Mouse (Mus musculus) heart, embryonic 13.5 days (tissue): Measurements from ENCODE around the gene Rictor. TPM values are rescaled to one million over a fixed set of nuclear protein-coding genes. Genes with fewer than 3 reads are reported as not detected.
"Not testable (repeated sequence)": the region's sequence is repeated elsewhere in the genome, so short reads cannot be mapped to it uniquely, and the experiment has no call there.

Experiments
- ATAC-seq: fragments of 200-750 bp; cut with Nextera tagmentation; 2 replicates; pipeline ENCODE4 v1.8.0; 2017; ENCODE audit warnings: moderate TSS enrichment; ENCODE audit not compliant: insufficient number of reproducible peaks, low FRiP score, low TSS enrichment; ENCODE audit errors: extremely low read depth
- H3K27ac ChIP-seq: fragments of 300-500 bp; sonication (generic); replicated peaks from 2 replicates; pipeline ENCODE4 v1.5.1; 2015; ENCODE audit warnings: moderate library complexity, mild to moderate bottlenecking, inconsistent platforms
- H3K27me3 ChIP-seq: fragments of 300-500 bp; sonication (generic); replicated peaks from 2 replicates; pipeline ENCODE4 v1.6.1; 2015; ENCODE audit warnings: mild to moderate bottlenecking, inconsistent platforms
- H3K36me3 ChIP-seq: fragments of 300-500 bp; sonication (generic); 2 replicates; pipeline ENCODE4 v1.6.1; 2015; ENCODE audit warnings: mild to moderate bottlenecking, inconsistent platforms
- H3K4me1 ChIP-seq: fragments of 300-500 bp; sonication (generic); 2 replicates; pipeline ENCODE4 v1.6.1; 2015; ENCODE audit warnings: inconsistent platforms
- H3K4me2 ChIP-seq: fragments of 300-500 bp; sonication (generic); 2 replicates; pipeline ENCODE4 v1.6.1; 2015; ENCODE audit warnings: inconsistent platforms, mild to moderate bottlenecking, moderate library complexity
- H3K4me3 ChIP-seq: fragments of 300-500 bp; sonication (generic); 2 replicates; pipeline ENCODE4 v1.5.1; 2015; ENCODE audit warnings: moderate library complexity, mild to moderate bottlenecking, inconsistent platforms
- H3K9ac ChIP-seq: fragments of 300-500 bp; sonication (generic); 2 replicates; pipeline ENCODE4 v1.6.1; 2015; ENCODE audit warnings: inconsistent platforms, mild to moderate bottlenecking, moderate library complexity
- H3K9me3 ChIP-seq: fragments of 300-500 bp; sonication (generic); 2 replicates; pipeline ENCODE4 v1.6.1; 2016; ENCODE audit warnings: inconsistent platforms
- WGBS: fragments of 180-500 bp; shearing (Covaris S2); methylation state at CpG from one replicate; pipeline ENCODE4 v1.1.7; 2015; ENCODE audit warnings: mixed read lengths; 5-methylcytosine and 5-hydroxymethylcytosine counted together
- polyA plus RNA-seq: library from polyadenylated mRNA; unstranded; fragments of >200 nt; fragmentation: Nextera tagmentation; extraction: Ambion mirVana; gene quantifications from 2 replicates; pipeline ENCODE4 v1.2.1, GENCODE M21; 2015

The Rictor gene
- polyA plus RNA-seq, 1 experiment from 2014 or later, result 25.3 TPM

- H3K27me3 ChIP-seq, H3K4me3 ChIP-seq, H3K9me3 ChIP-seq, H3K4me1 ChIP-seq, ATAC-seq, H3K9ac ChIP-seq, H3K4me2 ChIP-seq, H3K27ac ChIP-seq: not testable (repeated sequence)
- H3K36me3 ChIP-seq, result peaks cover 41% of the 10 kb centered on the region
- whole genome bisulfite sequencing, result 96% methylated on average over 8 of the region's 8 CpGs
Measured at GRCm38 (mm10) chr15:6801212-6801611, 93.0 kb downstream of the Rictor start.

DNA sequence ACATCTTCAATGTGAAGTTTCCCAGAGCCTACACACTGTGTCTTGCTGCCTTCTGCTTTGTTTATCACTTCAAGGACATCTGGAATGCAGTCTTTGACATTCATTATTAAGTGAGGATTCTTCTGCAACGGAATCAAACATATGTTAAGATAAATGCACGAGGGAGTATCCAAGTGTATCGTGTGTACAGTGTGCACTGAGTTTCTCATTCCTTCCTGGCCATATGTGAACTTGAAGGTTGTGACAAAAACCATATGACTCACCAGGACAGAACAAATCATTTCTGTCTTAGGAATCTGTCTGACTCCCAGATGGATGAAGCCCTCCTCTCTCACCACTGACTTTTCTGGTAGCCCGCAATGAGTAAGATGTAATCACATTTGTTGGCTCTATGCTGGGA is 107.6 kb downstream of the Rictor start:
- Histone ChIP-seq H3K36me3 (peaks cover 5% of the 10 kb centered on the region; the same call in 1 of the 2 replicates), H3K4me1 (no peaks in the 10 kb centered on the region), H3K4me3 (no peak overlapping the region), H3K27ac (no peak overlapping the region), H3K27me3 (no peaks in the 10 kb centered on the region), H3K4me2 (no peak overlapping the region), H3K9me3 (peaks cover 8% of the 10 kb centered on the region), H3K9ac (no peak overlapping the region)
- 68% methylated on average over 4 of the region's 4 CpGs for WGBS
- ATAC-seq, result no peak

- WGBS, result 47% methylated on average over 4 of the region's 4 CpGs
- Histone ChIP-seq H3K9me3 (no peaks in the 10 kb centered on the region), H3K4me3 (no peak overlapping the region), H3K9ac (no peak overlapping the region), H3K27ac (no peak overlapping the region), H3K27me3 (no peaks in the 10 kb centered on the region), H3K36me3 (no peaks in the 10 kb centered on the region), H3K4me1 (no peaks in the 10 kb centered on the region), H3K4me2 (no peak overlapping the region)
- no peak for ATAC-seq
Measured at GRCm38 (mm10) chr15:6840199-6840598, 132.0 kb downstream of the Rictor start.

DNA sequence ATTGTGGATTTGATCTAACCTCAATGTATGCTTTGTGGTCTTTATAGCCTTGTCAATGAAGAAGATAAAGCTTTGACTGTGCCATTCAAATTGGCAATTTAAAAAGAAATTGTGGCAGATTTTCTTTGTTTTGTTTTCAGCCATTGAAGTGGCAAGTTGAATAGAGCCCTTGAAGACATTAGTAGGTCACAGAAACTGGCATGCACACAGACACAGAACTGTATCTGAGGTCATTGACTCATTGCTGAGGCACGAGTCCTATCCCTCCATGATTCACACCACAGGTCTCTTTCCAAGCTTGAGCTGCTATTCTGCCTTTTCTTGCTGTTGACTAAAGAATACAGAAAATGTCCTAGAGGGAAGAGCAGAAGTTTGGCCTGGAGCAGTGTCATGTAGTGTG is 141.7 kb downstream of the Rictor start:
- no peak overlapping the region for H3K9ac ChIP-seq
- 51% methylated on average over 1 of the region's 1 CpGs for WGBS
- H3K4me3 ChIP-seq, result no peak overlapping the region
- no peaks in the 10 kb centered on the region for H3K4me1 ChIP-seq
- H3K4me2 ChIP-seq, result no peak overlapping the region
- no peak overlapping the region for H3K27ac ChIP-seq
- no peaks in the 10 kb centered on the region for H3K27me3 ChIP-seq
- H3K9me3 ChIP-seq, result no peaks in the 10 kb centered on the region
- no peak for ATAC-seq
- no peaks in the 10 kb centered on the region for H3K36me3 ChIP-seq

Other genes starting within 250 kb of the Rictor start
- gene Fyb, start 185.5 kb upstream of the Rictor start, polyA plus RNA-seq, result 3.5 and 6.2 TPM in 2 replicates
- gene Osmr, start 166.6 kb downstream of the Rictor start, polyA plus RNA-seq, result 2.2 and 2.4 TPM in 2 replicates